Mouse (Mus musculus) heart, embryonic 13.5 days (tissue): ENCODE data around the gene Limk2. TPM values are rescaled to one million over a fixed set of nuclear protein-coding genes. Genes with fewer than 3 reads are reported as not detected.

Experiments used
- ATAC-seq: fragments of 200-750 bp; cut with Nextera tagmentation; 2 replicates; pipeline ENCODE4 v1.8.0; 2017; ENCODE audit warnings: moderate TSS enrichment; ENCODE audit not compliant: insufficient number of reproducible peaks, low FRiP score, low TSS enrichment; ENCODE audit errors: extremely low read depth
- H3K27ac ChIP-seq: fragments of 300-500 bp; sonication (generic); replicated peaks from 2 replicates; pipeline ENCODE4 v1.5.1; 2015; ENCODE audit warnings: moderate library complexity, mild to moderate bottlenecking, inconsistent platforms
- H3K27me3 ChIP-seq: fragments of 300-500 bp; sonication (generic); replicated peaks from 2 replicates; pipeline ENCODE4 v1.6.1; 2015; ENCODE audit warnings: mild to moderate bottlenecking, inconsistent platforms
- H3K36me3 ChIP-seq: fragments of 300-500 bp; sonication (generic); 2 replicates; pipeline ENCODE4 v1.6.1; 2015; ENCODE audit warnings: mild to moderate bottlenecking, inconsistent platforms
- H3K4me1 ChIP-seq: fragments of 300-500 bp; sonication (generic); 2 replicates; pipeline ENCODE4 v1.6.1; 2015; ENCODE audit warnings: inconsistent platforms
- H3K4me2 ChIP-seq: fragments of 300-500 bp; sonication (generic); 2 replicates; pipeline ENCODE4 v1.6.1; 2015; ENCODE audit warnings: inconsistent platforms, mild to moderate bottlenecking, moderate library complexity
- H3K4me3 ChIP-seq: fragments of 300-500 bp; sonication (generic); 2 replicates; pipeline ENCODE4 v1.5.1; 2015; ENCODE audit warnings: moderate library complexity, mild to moderate bottlenecking, inconsistent platforms
- H3K9ac ChIP-seq: fragments of 300-500 bp; sonication (generic); 2 replicates; pipeline ENCODE4 v1.6.1; 2015; ENCODE audit warnings: inconsistent platforms, mild to moderate bottlenecking, moderate library complexity
- H3K9me3 ChIP-seq: fragments of 300-500 bp; sonication (generic); 2 replicates; pipeline ENCODE4 v1.6.1; 2016; ENCODE audit warnings: inconsistent platforms
- WGBS: fragments of 180-500 bp; shearing (Covaris S2); methylation state at CpG from one replicate; pipeline ENCODE4 v1.1.7; 2015; ENCODE audit warnings: mixed read lengths; 5-methylcytosine and 5-hydroxymethylcytosine counted together
- polyA plus RNA-seq: library from polyadenylated mRNA; unstranded; fragments of >200 nt; fragmentation: Nextera tagmentation; extraction: Ambion mirVana; gene quantifications from 2 replicates; pipeline ENCODE4 v1.2.1, GENCODE M21; 2015

Gene Limk2
- polyA plus RNA-seq, 1 experiment from 2014 or later, result 50.4 TPM

DNA sequence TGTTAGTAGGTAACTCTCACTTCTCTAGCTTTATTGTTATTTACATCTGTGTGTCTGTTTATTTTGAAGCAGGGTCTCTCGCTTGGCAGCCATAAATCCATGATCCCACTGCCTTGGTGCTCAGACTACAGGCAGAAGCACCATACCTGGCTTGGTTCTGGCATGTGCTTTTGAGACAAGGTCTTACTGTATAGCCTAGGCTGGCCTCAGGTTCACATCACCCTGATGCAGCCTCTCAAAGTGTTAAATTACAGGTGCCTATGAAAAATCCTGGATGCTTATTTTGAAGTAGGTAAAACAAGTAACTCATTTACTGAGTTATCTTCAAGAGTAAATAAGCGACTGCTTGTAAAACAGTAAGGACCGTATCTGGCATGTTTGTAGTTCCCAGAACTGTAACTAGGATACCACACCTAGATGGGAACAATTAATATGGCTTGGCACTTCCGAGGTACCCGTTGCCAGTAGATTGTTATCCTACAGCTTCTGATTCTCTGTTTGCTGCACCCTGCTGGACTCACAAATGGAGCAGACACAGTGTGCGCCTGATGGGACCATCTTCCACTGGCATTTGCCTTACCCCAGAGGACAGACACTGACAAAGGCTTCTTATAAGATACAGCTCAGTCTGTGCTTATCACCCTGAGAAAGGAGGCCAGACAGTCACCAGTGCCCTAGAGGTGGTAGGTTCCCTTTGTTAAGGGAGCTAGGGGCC is 21.4 kb downstream of the Limk2 start:
- Histone ChIP-seq H3K4me1 (peaks cover 21% of the 10 kb centered on the region), H3K9ac (no peak overlapping the region), H3K36me3 (peaks cover 43% of the 10 kb centered on the region), H3K27ac (peak overlapping the region; percentile 42; the same call in 1 of the 2 replicates), H3K9me3 (no peaks in the 10 kb centered on the region), H3K27me3 (no peaks in the 10 kb centered on the region), H3K4me3 (no peak overlapping the region), H3K4me2 (no peak overlapping the region)
- WGBS, result 82% methylated on average over 6 of the region's 6 CpGs
- no peak for ATAC-seq

DNA sequence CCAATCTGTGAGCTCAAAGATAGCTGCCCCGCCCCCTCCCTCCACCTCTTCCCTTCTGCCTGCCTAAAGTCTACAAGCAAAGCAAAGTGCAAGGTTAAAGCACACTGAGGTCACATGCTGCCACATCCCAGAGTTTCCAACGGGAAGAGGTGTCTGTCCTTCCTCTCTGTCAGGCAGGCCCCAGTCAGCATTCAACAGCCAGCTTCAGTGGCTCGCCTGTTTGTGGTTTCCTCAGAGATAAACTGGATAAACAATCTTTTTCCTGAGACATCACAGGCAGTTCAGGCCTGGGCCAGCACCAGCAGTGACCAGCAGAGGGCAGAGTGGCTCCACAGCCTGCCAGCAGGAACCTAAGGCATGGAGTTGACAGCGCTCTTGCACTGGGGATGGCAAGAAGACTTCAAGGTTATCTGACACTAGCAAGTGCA is 22.0 kb downstream of the Limk2 start:
- Histone ChIP-seq H3K4me3 (no peak overlapping the region), H3K4me2 (no peak overlapping the region), H3K36me3 (peaks cover 47% of the 10 kb centered on the region), H3K27me3 (no peaks in the 10 kb centered on the region), H3K9me3 (no peaks in the 10 kb centered on the region), H3K27ac (peak overlapping the region; percentile 45), H3K4me1 (peaks cover 15% of the 10 kb centered on the region), H3K9ac (0 out of 2 replicates have a peak overlapping the region, but pooled peaks have one; percentile 33)
- 10% methylated on average over 4 of the region's 4 CpGs for WGBS
- peak; percentile 59; the same call in 1 of the 2 replicates for ATAC-seq

DNA sequence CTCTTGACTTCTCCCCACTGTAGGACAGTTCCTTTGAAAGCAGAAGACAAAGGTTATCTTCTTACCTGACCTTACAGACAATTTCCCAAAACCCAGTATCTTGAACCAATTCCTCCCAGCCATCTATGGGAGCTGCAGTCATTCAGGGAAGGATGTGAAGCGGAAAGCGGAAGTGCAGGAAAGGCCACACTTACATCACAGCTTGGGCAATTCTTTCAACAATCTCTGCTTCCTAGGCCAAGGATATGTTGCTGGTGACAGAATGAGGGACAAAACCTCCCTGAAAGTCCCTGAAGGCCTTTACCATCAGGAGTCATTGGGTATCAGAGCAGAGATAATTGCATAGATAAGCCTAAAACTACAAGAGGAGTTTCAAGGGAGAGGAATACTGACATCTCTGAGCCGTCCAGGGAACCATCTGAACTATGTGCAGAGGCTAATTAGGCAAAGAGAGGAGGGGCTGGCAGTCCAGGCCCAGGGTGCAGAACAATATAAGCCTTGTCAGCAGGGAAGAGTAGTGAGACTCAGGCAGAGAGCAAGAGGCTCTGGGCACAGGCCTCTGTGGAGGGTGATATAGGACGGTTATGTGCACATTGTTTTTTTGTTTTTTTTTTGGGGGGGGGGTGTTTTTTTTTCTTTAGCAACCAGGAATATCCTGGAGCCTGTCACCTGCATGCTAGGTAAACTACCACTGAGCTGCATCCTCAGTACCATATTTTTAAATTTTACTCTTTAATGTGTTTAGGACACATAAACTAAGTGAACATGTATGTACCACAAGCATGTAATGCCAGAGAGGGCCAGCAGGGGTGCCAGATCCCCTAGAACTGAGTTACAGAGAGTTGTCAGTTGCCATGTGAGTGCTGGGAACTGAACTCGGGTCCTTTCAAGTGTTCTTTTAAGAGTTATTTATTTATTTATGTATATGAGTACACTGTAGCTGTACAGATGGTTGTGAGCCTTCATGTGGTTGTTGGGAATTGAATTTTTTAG is 26.1 kb downstream of the Limk2 start:
- H3K36me3 ChIP-seq, result peaks cover 32% of the 10 kb centered on the region
- no peak overlapping the region for H3K27ac ChIP-seq
- no peak for ATAC-seq
- H3K4me1 ChIP-seq, result peaks cover 22% of the 10 kb centered on the region
- 77% methylated on average over 5 of the region's 5 CpGs for WGBS
- no peak overlapping the region for H3K9ac ChIP-seq
- no peaks in the 10 kb centered on the region for H3K27me3 ChIP-seq
- H3K4me2 ChIP-seq, result no peak overlapping the region
- no peak overlapping the region for H3K4me3 ChIP-seq
- H3K9me3 ChIP-seq, result no peaks in the 10 kb centered on the region

DNA sequence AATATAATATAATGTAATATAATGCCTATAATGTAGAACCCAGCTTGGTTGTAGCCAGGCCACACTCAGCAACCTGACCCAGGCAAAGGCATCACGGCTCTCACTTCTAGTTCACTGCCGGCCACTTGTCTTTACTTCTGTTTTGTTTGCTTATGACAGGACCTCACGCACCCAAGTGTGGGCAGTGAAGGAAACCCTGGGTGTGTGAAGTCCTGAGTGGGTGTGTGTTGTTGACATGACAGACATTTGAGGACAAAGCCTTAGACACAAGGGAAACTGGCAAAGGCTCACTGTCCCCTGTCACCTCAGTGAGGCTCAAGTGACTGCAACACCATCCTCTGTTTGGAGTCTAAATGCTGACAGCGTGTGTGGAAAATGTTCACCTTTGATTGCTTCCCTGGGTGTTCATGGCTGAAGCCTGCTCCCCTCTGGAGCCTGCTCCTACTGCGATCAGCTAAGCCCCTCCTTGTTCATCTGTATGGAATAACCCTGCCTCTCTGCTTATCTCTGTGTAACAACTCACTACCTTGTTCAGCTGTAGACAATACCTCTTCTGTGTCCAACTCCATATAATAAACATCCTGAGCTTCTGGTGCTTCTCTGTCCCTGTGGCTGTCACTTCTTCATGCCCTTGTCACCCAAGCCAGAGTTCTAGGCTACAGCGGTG is 27.7 kb downstream of the Limk2 start:
- H3K4me1 ChIP-seq, result peaks cover 15% of the 10 kb centered on the region
- H3K27me3 ChIP-seq, result no peaks in the 10 kb centered on the region
- WGBS, result 76% methylated on average over 6 of the region's 6 CpGs
- ATAC-seq, result no peak
- H3K4me3 ChIP-seq, result no peak overlapping the region
- peaks cover 32% of the 10 kb centered on the region for H3K36me3 ChIP-seq
- no peak overlapping the region for H3K4me2 ChIP-seq
- no peaks in the 10 kb centered on the region for H3K9me3 ChIP-seq
- no peak overlapping the region for H3K9ac ChIP-seq
- H3K27ac ChIP-seq, result 0 out of 2 replicates have a peak overlapping the region, but pooled peaks have one; percentile 24

DNA sequence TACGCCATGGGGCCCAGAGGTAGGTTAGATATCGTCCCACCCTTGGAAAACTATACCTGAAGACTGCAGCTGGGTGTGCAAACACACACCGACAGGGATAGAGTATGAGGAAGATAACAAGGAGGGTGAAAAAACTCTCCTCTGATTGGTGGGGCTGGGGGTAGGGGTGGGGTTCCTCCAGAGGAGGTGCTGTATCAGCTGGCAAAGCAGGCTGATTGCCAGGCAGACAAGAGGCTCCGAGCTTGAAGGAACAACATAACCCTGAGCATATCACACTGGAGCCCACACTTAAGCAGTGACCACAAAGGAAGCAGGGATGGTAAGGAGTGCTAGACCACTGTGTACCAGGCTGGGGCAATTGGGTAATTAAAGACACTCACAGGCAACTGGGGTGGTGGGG is 29.6 kb downstream of the Limk2 start:
- peaks cover 28% of the 10 kb centered on the region for H3K36me3 ChIP-seq
- no peak overlapping the region for H3K4me3 ChIP-seq
- H3K27ac ChIP-seq, result no peak overlapping the region
- ATAC-seq, result no peak
- H3K4me2 ChIP-seq, result no peak overlapping the region
- H3K4me1 ChIP-seq, result peaks cover 34% of the 10 kb centered on the region
- no peak overlapping the region for H3K9ac ChIP-seq
- no peaks in the 10 kb centered on the region for H3K27me3 ChIP-seq
- WGBS, result 58% methylated on average over 4 of the region's 4 CpGs
- no peaks in the 10 kb centered on the region for H3K9me3 ChIP-seq

DNA sequence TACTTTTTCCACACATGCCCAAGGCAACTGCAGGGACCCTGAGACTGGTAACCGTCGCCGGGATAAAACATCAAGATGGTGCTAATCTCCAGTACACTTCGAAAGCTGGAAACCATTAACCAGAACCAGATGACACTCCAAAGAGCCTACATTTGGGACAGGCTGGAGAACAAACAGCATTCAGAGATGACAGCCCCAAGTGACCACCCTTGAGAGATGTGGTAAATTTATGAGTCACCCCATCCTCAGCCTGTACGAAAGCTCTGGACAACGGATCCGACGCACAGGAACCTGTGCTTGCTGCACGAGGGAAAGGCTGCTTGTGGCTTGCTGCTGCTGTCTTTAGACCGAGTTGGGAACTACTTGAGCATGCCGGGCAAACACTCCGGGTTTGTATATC is 34.2 kb downstream of the Limk2 start:
- Histone ChIP-seq H3K4me1 (peaks cover 61% of the 10 kb centered on the region), H3K9ac (peak overlapping the region; percentile 57), H3K27me3 (no peaks in the 10 kb centered on the region), H3K4me2 (peak overlapping the region; percentile 61), H3K27ac (peak overlapping the region; percentile 95), H3K9me3 (no peaks in the 10 kb centered on the region), H3K36me3 (no peaks in the 10 kb centered on the region), H3K4me3 (peak overlapping the region; percentile 25)
- ATAC-seq, result no peak
- 27% methylated on average over 12 of the region's 12 CpGs for WGBS

DNA sequence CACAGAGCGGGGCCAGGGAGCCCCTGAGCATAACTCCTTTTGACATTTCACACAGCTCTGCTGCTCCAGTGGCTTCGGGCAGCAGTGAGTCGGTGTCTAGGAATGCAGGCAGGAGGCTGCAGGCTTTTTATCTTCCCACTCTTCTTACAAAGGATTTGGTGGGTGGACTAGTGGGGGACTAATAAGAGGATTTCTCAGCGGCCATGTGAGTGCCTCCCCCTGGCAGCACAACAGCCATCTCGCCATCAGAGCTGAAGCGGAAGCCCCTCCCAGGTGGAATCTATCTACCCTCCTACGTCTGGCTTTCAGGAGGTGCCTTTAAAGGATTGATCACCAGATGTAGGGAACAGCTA is 34.7 kb downstream of the Limk2 start:
- peak overlapping the region; percentile 61 for H3K4me2 ChIP-seq
- H3K27ac ChIP-seq, result peak overlapping the region; percentile 95
- H3K4me3 ChIP-seq, result peak overlapping the region; percentile 25
- no peak for ATAC-seq
- H3K9me3 ChIP-seq, result no peaks in the 10 kb centered on the region
- 9% methylated on average over 7 of the region's 7 CpGs for WGBS
- no peaks in the 10 kb centered on the region for H3K36me3 ChIP-seq
- no peaks in the 10 kb centered on the region for H3K27me3 ChIP-seq
- peaks cover 62% of the 10 kb centered on the region for H3K4me1 ChIP-seq
- H3K9ac ChIP-seq, result peak overlapping the region; percentile 57

DNA sequence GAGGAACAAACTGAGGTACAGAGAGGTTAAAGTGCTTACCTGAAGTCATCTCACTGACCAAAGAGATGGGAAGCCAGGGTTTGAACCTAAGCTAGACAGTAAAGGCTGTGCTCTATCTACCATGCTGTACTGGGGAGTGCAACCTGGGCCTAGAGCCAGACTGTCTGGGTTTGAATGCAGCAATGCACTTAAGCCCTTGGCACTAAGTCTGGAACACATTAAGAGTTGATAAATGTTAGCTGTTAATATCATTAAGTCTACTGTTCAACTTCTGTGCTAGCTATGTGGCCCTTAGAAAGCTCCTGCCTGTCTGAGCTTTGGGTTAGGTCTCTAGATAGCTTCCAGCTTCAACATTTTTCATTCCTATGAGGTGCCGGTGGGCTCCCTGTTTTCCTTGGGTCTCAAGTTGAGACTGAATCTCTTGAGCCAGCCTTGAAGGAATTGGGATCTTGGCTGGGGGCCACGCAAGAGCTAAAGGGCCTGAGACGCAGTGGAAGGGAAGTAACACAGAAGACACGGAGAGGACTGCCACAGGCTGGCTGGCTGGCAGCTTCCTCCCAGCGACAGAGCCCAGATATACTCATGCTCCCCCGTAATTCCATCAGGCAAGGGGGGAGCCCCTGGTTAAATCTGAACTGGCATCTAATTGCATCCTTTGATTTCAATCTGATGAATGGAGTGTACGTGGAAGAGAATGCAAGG is 35.2 kb downstream of the Limk2 start:
- Histone ChIP-seq H3K9me3 (no peaks in the 10 kb centered on the region), H3K4me2 (peak overlapping the region; percentile 61), H3K27me3 (no peaks in the 10 kb centered on the region), H3K4me3 (peak overlapping the region; percentile 25), H3K9ac (peak overlapping the region; percentile 57), H3K4me1 (peaks cover 67% of the 10 kb centered on the region), H3K27ac (peak overlapping the region; percentile 95), H3K36me3 (no peaks in the 10 kb centered on the region)
- WGBS, result 21% methylated on average over 7 of the region's 7 CpGs
- ATAC-seq, result no peak

DNA sequence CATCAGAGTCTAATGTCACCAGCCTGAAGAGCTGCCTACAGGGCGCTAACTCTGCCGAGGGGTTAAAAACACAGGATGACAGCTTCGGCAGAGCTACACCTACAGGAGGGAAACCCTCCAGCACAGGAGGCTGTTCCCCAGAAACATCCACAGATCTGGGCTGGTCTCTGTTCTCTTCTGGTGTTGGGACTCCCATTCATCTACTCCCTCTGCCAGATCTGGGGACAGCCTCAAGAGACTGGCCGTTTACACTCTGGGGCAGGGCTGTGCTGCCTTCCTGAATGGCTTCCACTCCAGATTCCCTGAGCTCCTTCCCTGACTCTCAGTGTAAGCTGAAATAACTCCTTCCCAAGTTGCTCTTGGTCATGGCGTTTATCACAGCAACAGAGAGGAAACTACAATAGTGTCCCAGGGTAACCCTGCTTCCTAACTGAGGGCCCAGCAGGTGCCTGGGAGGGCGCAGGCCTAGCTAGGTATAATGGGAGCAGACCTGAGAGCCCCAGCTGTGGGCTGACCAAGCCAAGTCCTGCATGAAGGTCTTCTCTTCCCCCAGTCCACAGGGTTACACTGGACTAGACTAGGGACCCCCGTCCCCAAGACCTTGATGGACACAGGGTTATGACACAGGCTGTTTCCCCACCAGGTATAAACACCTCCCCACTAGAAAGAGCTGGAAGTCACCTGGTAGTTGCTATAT is 37.2 kb downstream of the Limk2 start:
- Histone ChIP-seq H3K9ac (peak overlapping the region; percentile 87), H3K36me3 (no peaks in the 10 kb centered on the region; the same call in 1 of the 2 replicates), H3K27me3 (no peaks in the 10 kb centered on the region), H3K9me3 (no peaks in the 10 kb centered on the region), H3K4me2 (peak overlapping the region; percentile 85), H3K27ac (peak overlapping the region; percentile 85), H3K4me1 (peaks cover 75% of the 10 kb centered on the region), H3K4me3 (peak overlapping the region; percentile 69)
- 20% methylated on average over 7 of the region's 7 CpGs for WGBS
- no peak for ATAC-seq

DNA sequence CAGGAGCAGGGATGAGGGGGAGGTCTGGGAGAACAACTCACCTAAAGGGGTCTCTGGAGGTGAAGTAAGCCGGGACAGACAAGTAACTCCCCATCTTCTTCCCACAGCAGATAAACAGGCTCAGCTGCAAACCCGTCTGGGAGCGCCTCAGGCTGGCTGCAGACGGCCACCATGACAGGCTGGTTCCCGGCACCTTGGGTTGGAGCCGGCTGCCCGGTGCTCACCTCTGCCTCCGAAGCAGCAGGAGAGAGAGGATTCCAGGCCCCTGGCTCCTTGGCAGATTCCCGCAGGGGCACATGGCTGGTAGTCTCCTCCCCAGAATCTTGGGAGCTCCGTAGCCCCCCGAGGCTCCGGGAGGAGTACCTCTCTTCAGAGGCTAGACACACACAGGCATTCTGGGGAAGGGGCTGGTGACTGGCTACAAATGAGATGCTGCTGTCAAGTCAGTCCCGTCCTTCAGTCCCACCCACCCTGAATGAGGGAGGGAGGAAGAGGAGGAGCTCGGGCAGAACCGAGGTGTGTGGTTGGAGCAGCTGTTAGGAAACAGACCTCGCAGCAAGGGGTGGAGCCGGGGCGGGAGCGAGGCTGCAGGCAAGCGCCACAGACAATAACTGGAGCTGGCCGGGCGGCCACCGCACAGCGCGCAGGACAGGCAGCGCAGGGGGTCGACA is 37.9 kb downstream of the Limk2 start:
- WGBS, result under 1% methylated on average over 27 of the region's 27 CpGs
- peak; percentile 78; the same call in 1 of the 2 replicates for ATAC-seq
- H3K36me3 ChIP-seq, result no peaks in the 10 kb centered on the region; the same call in 1 of the 2 replicates
- peak overlapping the region; percentile 85 for H3K27ac ChIP-seq
- peaks cover 73% of the 10 kb centered on the region for H3K4me1 ChIP-seq
- peak overlapping the region; percentile 85 for H3K4me2 ChIP-seq
- no peaks in the 10 kb centered on the region for H3K27me3 ChIP-seq
- H3K4me3 ChIP-seq, result peak overlapping the region; percentile 69
- peak overlapping the region; percentile 87 for H3K9ac ChIP-seq
- no peaks in the 10 kb centered on the region for H3K9me3 ChIP-seq
